Mouse (Mus musculus): ENCODE measurements at regions not wholly inside any gene's neighbourhood (a gene's known extent, or its start where the extent isn't known, plus 50 kb on each side); places are given as distances from the start of the nearest gene placed in this dataset.
A peak's percentile ranks its signal among the peaks of the same experiment; 100 is the strongest.

GRCm38 (mm10) chr1:143080441-143080840 is 560.0 kb upstream of the B3galt2 start:
- no peak for TF ChIP-seq POLR2A (IDR thresholded peaks at IDR 0.05; ENCODE audit: borderline replicate concordance, extremely low read depth, insufficient read depth, insufficient read length, poor library complexity, severe bottlenecking)
- TF ChIP-seq CTCF (IDR thresholded peaks at IDR 0.05; ENCODE audit: borderline replicate concordance, extremely low read depth, insufficient read depth, insufficient read length), result no peak
- peak; percentile 22 for DNase-seq (ENCODE audit: low read depth)

- TF ChIP-seq POLR2A (IDR thresholded peaks at IDR 0.05; ENCODE audit: borderline replicate concordance, extremely low read depth, insufficient read depth, insufficient read length, poor library complexity, severe bottlenecking) (no peak), CTCF (IDR thresholded peaks at IDR 0.05; ENCODE audit: borderline replicate concordance, extremely low read depth, insufficient read depth, insufficient read length) (no peak)
- DNase-seq (ENCODE audit: low read depth), result no peak
Observed at GRCm38 (mm10) chr1:143096904-143097303, 543.6 kb upstream of the B3galt2 start.

DNA sequence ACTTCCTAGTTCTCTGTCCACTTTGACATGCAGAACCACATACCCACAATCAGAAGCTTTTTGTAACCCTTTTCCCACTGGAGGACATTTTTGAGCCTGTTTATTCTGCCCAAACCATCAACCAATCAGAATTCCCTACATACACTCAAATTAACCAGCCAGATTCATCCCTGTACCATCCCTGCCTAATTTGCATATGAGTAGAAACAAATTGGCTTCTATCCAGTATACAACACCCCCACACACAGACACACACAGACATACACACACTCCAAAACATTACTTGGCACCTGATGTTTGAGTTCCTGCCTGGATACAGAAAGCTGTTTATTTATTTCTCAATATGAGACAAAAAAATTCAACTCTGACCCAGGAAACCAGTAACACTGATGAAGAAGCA is 542.2 kb upstream of the B3galt2 start:
- TF ChIP-seq POLR2A (IDR thresholded peaks at IDR 0.05; ENCODE audit: borderline replicate concordance, extremely low read depth, insufficient read depth, insufficient read length, poor library complexity, severe bottlenecking), result no peak
- no peak for TF ChIP-seq CTCF (IDR thresholded peaks at IDR 0.05; ENCODE audit: borderline replicate concordance, extremely low read depth, insufficient read depth, insufficient read length)
- peak; percentile 25 for DNase-seq (ENCODE audit: low read depth)

DNA sequence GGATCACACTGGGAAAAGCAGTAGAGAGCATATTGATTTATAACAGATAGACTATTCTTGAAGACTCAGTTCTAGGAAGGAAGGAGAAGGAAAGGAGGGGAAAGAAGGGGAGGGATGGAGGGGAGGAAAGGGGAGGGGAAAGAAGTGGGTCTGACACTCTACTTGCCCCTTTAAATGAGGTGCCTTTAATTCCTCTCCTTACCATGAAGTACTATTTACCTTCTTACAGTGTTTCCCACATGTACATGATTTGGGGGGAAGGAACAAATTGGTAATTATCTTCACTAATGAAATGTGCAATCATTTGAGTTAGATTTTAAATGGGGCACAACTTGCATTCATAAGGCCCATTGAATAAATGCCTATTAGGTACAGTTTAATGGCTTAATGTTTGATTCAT is 518.3 kb upstream of the B3galt2 start:
- DNase-seq (ENCODE audit: low read depth), result peak; percentile 53
- TF ChIP-seq POLR2A (IDR thresholded peaks at IDR 0.05; ENCODE audit: borderline replicate concordance, extremely low read depth, insufficient read depth, insufficient read length, poor library complexity, severe bottlenecking) (no peak), CTCF (IDR thresholded peaks at IDR 0.05; ENCODE audit: borderline replicate concordance, extremely low read depth, insufficient read depth, insufficient read length) (no peak)

DNA sequence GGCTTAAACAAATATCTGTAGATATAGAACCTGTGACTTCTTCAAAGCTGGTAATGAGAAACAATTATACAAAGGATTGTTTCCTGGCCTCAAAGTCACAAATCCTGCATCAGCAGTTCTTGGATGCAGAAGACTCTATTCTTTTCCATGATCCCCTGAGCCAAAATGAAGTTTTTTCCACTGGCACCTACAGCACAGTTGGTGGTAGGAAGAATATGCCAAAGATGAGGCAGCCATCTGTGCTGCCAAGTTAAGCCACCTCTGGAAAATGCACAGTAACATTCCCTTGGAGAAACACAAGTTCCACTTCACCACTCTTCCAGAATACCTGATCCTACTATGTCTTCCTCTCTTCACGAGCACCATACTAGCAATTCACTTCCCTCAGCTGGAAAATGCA is 510.2 kb upstream of the B3galt2 start:
- no peak for DNase-seq (ENCODE audit: low read depth)
- TF ChIP-seq POLR2A (IDR thresholded peaks at IDR 0.05; ENCODE audit: borderline replicate concordance, extremely low read depth, insufficient read depth, insufficient read length, poor library complexity, severe bottlenecking), result no peak
- TF ChIP-seq CTCF (IDR thresholded peaks at IDR 0.05; ENCODE audit: borderline replicate concordance, extremely low read depth, insufficient read depth, insufficient read length), result no peak

GRCm38 (mm10) chr1:143132806-143133205 is 507.7 kb upstream of the B3galt2 start:
- DNase-seq (ENCODE audit: low read depth), result no peak
- no peak for TF ChIP-seq CTCF (IDR thresholded peaks at IDR 0.05; ENCODE audit: borderline replicate concordance, extremely low read depth, insufficient read depth, insufficient read length)
- TF ChIP-seq POLR2A (IDR thresholded peaks at IDR 0.05; ENCODE audit: borderline replicate concordance, extremely low read depth, insufficient read depth, insufficient read length, poor library complexity, severe bottlenecking), result no peak

DNA sequence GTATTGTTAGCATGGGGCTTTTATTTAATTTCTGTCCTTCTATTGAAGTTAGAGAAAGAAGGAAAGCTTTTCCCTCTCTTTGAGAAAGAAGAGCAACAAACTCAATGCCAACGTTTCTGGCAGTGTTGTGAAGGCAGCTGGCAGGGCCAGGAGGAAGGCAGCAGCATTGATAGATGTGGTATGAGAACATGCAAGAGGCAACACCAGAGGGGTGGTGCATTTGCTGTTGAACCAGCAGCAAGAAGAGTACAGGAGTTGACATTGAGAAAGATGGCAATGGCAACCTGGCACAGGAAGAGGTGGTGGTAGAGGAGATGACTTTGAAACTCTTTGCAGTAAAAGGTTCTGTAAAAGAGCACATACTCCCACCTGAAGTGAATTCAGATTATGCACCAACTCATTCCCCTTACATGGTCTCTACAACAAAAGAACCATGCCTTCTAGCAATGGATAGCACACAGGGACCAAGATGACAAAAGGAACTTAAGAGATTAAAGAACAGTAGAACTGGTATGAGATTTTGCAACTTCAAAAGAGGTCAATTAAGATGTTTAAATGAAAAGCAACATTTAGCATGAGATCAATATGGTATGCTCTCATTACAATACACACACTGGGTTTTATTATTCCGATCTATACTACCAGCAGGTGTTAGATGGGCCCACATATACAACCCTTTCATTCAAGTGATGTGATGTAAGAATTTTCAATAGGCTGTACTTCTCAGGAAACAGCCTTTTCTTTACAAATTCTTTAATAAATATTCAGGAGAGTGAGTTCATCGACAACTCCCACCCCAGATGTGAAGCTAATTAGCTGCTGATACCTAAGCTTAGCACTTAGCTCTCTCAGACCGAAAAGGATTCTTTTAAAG is 495.1 kb upstream of the B3galt2 start:
- TF ChIP-seq CTCF (IDR thresholded peaks at IDR 0.05; ENCODE audit: borderline replicate concordance, extremely low read depth, insufficient read depth, insufficient read length), result no peak
- peak; percentile 71 for DNase-seq (ENCODE audit: low read depth)

- peak; percentile 26 for DNase-seq (ENCODE audit: low read depth)
- TF ChIP-seq POLR2A (IDR thresholded peaks at IDR 0.05; ENCODE audit: borderline replicate concordance, extremely low read depth, insufficient read depth, insufficient read length, poor library complexity, severe bottlenecking) (no peak), CTCF (IDR thresholded peaks at IDR 0.05; ENCODE audit: borderline replicate concordance, extremely low read depth, insufficient read depth, insufficient read length) (no peak)
Observed at GRCm38 (mm10) chr1:143171286-143171685, 469.2 kb upstream of the B3galt2 start.

DNA sequence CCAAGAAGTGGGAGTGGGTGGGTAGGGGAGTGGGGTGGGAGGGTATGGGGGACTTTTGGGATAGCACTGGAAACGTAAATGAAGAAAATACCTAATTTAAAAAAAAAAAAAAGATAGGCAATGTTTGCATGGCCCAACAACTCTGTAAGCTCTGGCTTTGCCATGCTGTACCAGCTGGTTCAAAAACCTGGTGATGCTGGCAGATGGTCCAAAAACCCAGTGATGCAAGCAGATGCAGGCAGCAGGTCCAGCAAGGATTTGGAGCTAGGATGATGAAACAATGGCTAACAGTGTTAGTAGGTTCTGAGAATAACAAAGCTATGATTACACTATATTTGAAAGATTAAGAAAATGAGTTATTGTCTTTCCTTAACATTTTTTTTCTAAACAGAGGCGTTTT is 466.6 kb upstream of the B3galt2 start:
- peak; percentile 61 for DNase-seq (ENCODE audit: low read depth)
- TF ChIP-seq POLR2A (IDR thresholded peaks at IDR 0.05; ENCODE audit: borderline replicate concordance, extremely low read depth, insufficient read depth, insufficient read length, poor library complexity, severe bottlenecking) (no peak), CTCF (IDR thresholded peaks at IDR 0.05; ENCODE audit: borderline replicate concordance, extremely low read depth, insufficient read depth, insufficient read length) (no peak)

- no peak for TF ChIP-seq CTCF (IDR thresholded peaks at IDR 0.05; ENCODE audit: borderline replicate concordance, extremely low read depth, insufficient read depth, insufficient read length)
- no peak for TF ChIP-seq POLR2A (IDR thresholded peaks at IDR 0.05; ENCODE audit: borderline replicate concordance, extremely low read depth, insufficient read depth, insufficient read length, poor library complexity, severe bottlenecking)
- DNase-seq (ENCODE audit: low read depth), result no peak
Observed at GRCm38 (mm10) chr1:143192167-143192793, 448.2 kb upstream of the B3galt2 start.

- DNase-seq (ENCODE audit: low read depth), result peak; percentile 80
- no peak for TF ChIP-seq POLR2A (IDR thresholded peaks at IDR 0.05; ENCODE audit: borderline replicate concordance, extremely low read depth, insufficient read depth, insufficient read length, poor library complexity, severe bottlenecking)
- no peak for TF ChIP-seq CTCF (IDR thresholded peaks at IDR 0.05; ENCODE audit: borderline replicate concordance, extremely low read depth, insufficient read depth, insufficient read length)
Observed at GRCm38 (mm10) chr1:143200213-143200889, 440.1 kb upstream of the B3galt2 start.
